Mouse (Mus musculus): Measurements from ENCODE around the gene Tomm22. TPM values are rescaled to one million over a fixed set of nuclear protein-coding genes. Genes with fewer than 3 reads are reported as not detected.

The Tomm22 gene
- total RNA-seq, 4 experiments from 2014 or later: 95.5 to 120 (median 105) TPM

GRCm38 (mm10) chr15:79686046-79686869, 15.6 kb downstream of the Tomm22 start:
- no peak for DNase-seq

GRCm38 (mm10) chr15:79687175-79687574, 16.5 kb downstream of the Tomm22 start:
- DNase-seq: no peak

- peak; percentile 92 for DNase-seq
Observed at GRCm38 (mm10) chr15:79687646-79688267, 17.1 kb downstream of the Tomm22 start, which contains the start of gene Josd1. TSS of gene Josd1 (minus strand) at chr15:79687919.

GRCm38 (mm10) chr15:79688268-79688956, 17.8 kb downstream of the Tomm22 start:
- DNase-seq: no peak

- DNase-seq: no peak
Observed at GRCm38 (mm10) chr15:79689662-79690425, 19.2 kb downstream of the Tomm22 start.

- peak; percentile 99 for DNase-seq
Observed at GRCm38 (mm10) chr15:79690426-79691022, 19.9 kb downstream of the Tomm22 start, which contains the start of gene Gtpbp1. TSS of gene Gtpbp1 (plus strand) at chr15:79690845.

GRCm38 (mm10) chr15:79691023-79691508, 20.4 kb downstream of the Tomm22 start:
- DNase-seq: no peak

- no peak for DNase-seq
Observed at GRCm38 (mm10) chr15:79692334-79692733, 21.7 kb downstream of the Tomm22 start.

- DNase-seq: no peak
Observed at GRCm38 (mm10) chr15:79693740-79694139, 23.1 kb downstream of the Tomm22 start.

GRCm38 (mm10) chr15:79694512-79694911, 23.9 kb downstream of the Tomm22 start:
- DNase-seq: no peak

GRCm38 (mm10) chr15:79695516-79695915, 24.9 kb downstream of the Tomm22 start:
- DNase-seq: no peak

- DNase-seq: no peak
Observed at GRCm38 (mm10) chr15:79696508-79696907, 25.8 kb downstream of the Tomm22 start.

GRCm38 (mm10) chr15:79697011-79697410, 26.4 kb downstream of the Tomm22 start:
- DNase-seq: no peak

GRCm38 (mm10) chr15:79697558-79698187, 27.0 kb downstream of the Tomm22 start:
- no peak for DNase-seq

GRCm38 (mm10) chr15:79706603-79707214, 36.0 kb downstream of the Tomm22 start:
- DNase-seq: no peak

- DNase-seq: no peak
Observed at GRCm38 (mm10) chr15:79708229-79708822, 37.7 kb downstream of the Tomm22 start.

GRCm38 (mm10) chr15:79715646-79716045, 45.0 kb downstream of the Tomm22 start:
- no peak for DNase-seq

- DNase-seq: no peak
Observed at GRCm38 (mm10) chr15:79716710-79717109, 46.0 kb downstream of the Tomm22 start.

- DNase-seq: no peak
Observed at GRCm38 (mm10) chr15:79720267-79720666, 49.6 kb downstream of the Tomm22 start.

- no peak for DNase-seq
Observed at GRCm38 (mm10) chr15:79720796-79721195, 50.1 kb downstream of the Tomm22 start.
